ENCODE assay signal across 22 mouse cellular contexts in the genomic region with DNA sequence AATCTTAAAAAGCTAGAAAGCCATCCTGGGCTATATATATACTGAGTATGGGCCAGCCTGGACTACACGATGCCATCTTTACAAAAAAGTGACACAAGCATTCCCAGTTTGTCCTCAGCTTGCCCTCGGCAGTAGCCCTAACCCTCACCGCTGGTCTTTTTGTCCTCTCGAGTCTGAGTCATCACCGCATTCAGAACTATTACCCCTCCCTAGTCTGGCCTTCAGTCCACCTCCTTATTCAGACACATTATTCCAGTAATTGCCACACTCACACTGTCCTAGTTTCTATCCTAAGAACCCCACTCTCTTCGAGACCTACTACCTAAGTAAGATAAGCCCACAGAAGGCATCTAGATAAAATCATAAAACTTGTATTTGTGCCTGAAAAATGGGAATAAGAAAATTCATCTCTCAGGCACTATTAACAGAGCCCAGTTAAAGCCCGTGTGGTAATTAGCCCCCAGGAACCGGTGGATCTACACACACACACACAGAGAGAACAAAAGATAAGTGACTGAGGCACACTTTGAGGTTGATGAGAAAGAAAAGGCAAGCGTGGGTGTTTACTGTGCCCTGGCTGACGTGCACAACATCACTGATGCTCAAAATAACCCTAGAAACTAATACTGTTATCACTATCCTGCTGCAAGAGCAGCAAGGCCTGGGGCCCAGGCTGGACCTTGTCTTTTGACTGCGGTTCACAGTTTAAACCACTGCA. TPM values are rescaled to one million over a fixed set of nuclear protein-coding genes. Genes with fewer than 3 reads are reported as not detected.
A peak's percentile ranks its signal among the peaks of the same experiment; 100 is the strongest.
DNase-seq lines count a peak whose midpoint lies in the region; ATAC-seq and TF ChIP-seq lines count a peak whose summit lies in the region.
"Had no signal": no experiment of that assay in that cellular context is flagged by ENCODE, and none has a peak within 500 bp of the region (broad histone marks: within the 10 kb centered on the region; RNA-seq: fewer than 3 reads in every experiment).

No protein-coding gene starts in this region.

- H3K9ac ChIP-seq in heart, embryonic 14.5 days (ENCODE audit: low read length): no peak overlapping the region
- no peak overlapping the region; the same call in 1 of the 2 replicates for H3K9ac ChIP-seq in intestine, postnatal 0 days (ENCODE audit: low read depth, low read length)
- no peak overlapping the region for H3K9ac ChIP-seq in forebrain, postnatal 0 days
- H3K9ac ChIP-seq: forebrain, embryonic 13.5 days; heart, embryonic 15.5 days; hindbrain, embryonic 12.5 days; limb, embryonic 12.5 days; liver, embryonic 12.5 days; lung, embryonic 14.5 days had no signal

- no peaks in the 10 kb centered on the region for H3K9me3 ChIP-seq in heart, embryonic 14.5 days (ENCODE audit: control insufficient read depth, low read length)
- no peaks in the 10 kb centered on the region for H3K9me3 ChIP-seq in megakaryocyte, embryonic 14.5 days
- no peaks in the 10 kb centered on the region for H3K9me3 ChIP-seq in intestine, postnatal 0 days (ENCODE audit: control insufficient read depth)
- H3K9me3 ChIP-seq in forebrain, postnatal 0 days (ENCODE audit: low read length): no peaks in the 10 kb centered on the region
- H3K9me3 ChIP-seq: forebrain, embryonic 13.5 days; heart, embryonic 15.5 days; hindbrain, embryonic 12.5 days; limb, embryonic 12.5 days; liver, embryonic 12.5 days had no signal

- H3K4me2 ChIP-seq in heart, embryonic 14.5 days (ENCODE audit: low read length): 0 out of 2 replicates have a peak overlapping the region, but pooled peaks have one; percentile 11
- no peak overlapping the region for H3K4me2 ChIP-seq in intestine, postnatal 0 days (replicated peaks; ENCODE audit: low read depth)
- no peak overlapping the region for H3K4me2 ChIP-seq in forebrain, postnatal 0 days (ENCODE audit: low read depth)
- H3K4me2 ChIP-seq: forebrain, embryonic 13.5 days; heart, embryonic 15.5 days; hindbrain, embryonic 12.5 days; limb, embryonic 12.5 days; liver, embryonic 12.5 days had no signal

- H3K27ac ChIP-seq in heart, embryonic 14.5 days (replicated peaks in 1 of 2; ENCODE audit: control insufficient read depth in 1 of 2, insufficient read depth in 1 of 2, low read depth in 2 of 2, low read length in 2 of 2): 0 out of 4 replicates have a peak overlapping the region, but pooled peaks of 1 of the 2 experiments have one; percentile 27
- no peak overlapping the region for H3K27ac ChIP-seq in intestine, postnatal 0 days (ENCODE audit: low read depth, low read length)
- H3K27ac ChIP-seq in forebrain, postnatal 0 days (ENCODE audit: low read depth, low read length): no peak overlapping the region
- H3K27ac ChIP-seq: forebrain, embryonic 13.5 days; heart, embryonic 15.5 days; hindbrain, embryonic 12.5 days; limb, embryonic 12.5 days; liver, embryonic 12.5 days had no signal

- peak; percentile 66 for DNase-seq in adrenal gland, adult 2 months
- DNase-seq in adrenal gland, adult 8-10 months: no peak
- DNase-seq in heart, postnatal 4 days: no peak
- DNase-seq in forebrain, postnatal 0 days: no peak
- DNase-seq: gastrocnemius, postnatal 25 days; kidney, postnatal 36 days; layer of hippocampus, adult 9-11 months; lung, embryonic 14.5 days; right cerebral cortex, postnatal 25 days; thymus, adult 2 months had no signal

- no peak overlapping the region for H3K4me3 ChIP-seq in heart, embryonic 14.5 days (ENCODE audit: control insufficient read depth in 1 of 2, insufficient read depth in 1 of 2, low read depth in 1 of 2, low read length in 2 of 2)
- peak overlapping the region; percentile 67 for H3K4me3 ChIP-seq in megakaryocyte, embryonic 14.5 days (replicated peaks)
- no peak overlapping the region for H3K4me3 ChIP-seq in intestine, postnatal 0 days (ENCODE audit: low read depth, low read length)
- no peak overlapping the region for H3K4me3 ChIP-seq in forebrain, postnatal 0 days (ENCODE audit: low read depth, low read length)
- H3K4me3 ChIP-seq: forebrain, embryonic 13.5 days; heart, embryonic 15.5 days; hindbrain, embryonic 12.5 days; limb, embryonic 12.5 days; liver, embryonic 12.5 days had no signal

- ATAC-seq in heart, embryonic 14.5 days (ENCODE audit: insufficient number of reproducible peaks, insufficient read depth, low FRiP score, low read depth): no peak
- ATAC-seq in megakaryocyte, adult 5-6 weeks (ENCODE audit: poor library complexity, severe bottlenecking): no peak
- ATAC-seq in intestine, postnatal 0 days: no peak
- ATAC-seq in forebrain, postnatal 0 days: no peak
- ATAC-seq: forebrain, embryonic 13.5 days; liver, embryonic 12.5 days; midbrain, embryonic 16.5 days; Patski had no signal

- H3K27me3 ChIP-seq in heart, embryonic 14.5 days (ENCODE audit: control insufficient read depth, insufficient read depth, low read length): no peaks in the 10 kb centered on the region
- no peaks in the 10 kb centered on the region for H3K27me3 ChIP-seq in megakaryocyte, embryonic 14.5 days (replicated peaks)
- H3K27me3 ChIP-seq in intestine, postnatal 0 days (replicated peaks; ENCODE audit: control insufficient read depth, insufficient read depth, low read length): no peaks in the 10 kb centered on the region
- no peaks in the 10 kb centered on the region for H3K27me3 ChIP-seq in forebrain, postnatal 0 days (ENCODE audit: insufficient read depth, low read length)
- H3K27me3 ChIP-seq: heart, embryonic 15.5 days; limb, embryonic 12.5 days; liver, embryonic 12.5 days; Patski had no signal

- peaks cover 25 to 41% of the 10 kb centered on the region in 2 experiments for H3K4me1 ChIP-seq in heart, embryonic 14.5 days (ENCODE audit: control insufficient read depth in 2 of 2, insufficient read depth in 2 of 2, low read length in 2 of 2)
- peaks cover 63% of the 10 kb centered on the region for H3K4me1 ChIP-seq in megakaryocyte, embryonic 14.5 days
- 0 out of 2 replicates have a peak, but pooled peaks cover 3% of the 10 kb centered on the region for H3K4me1 ChIP-seq in intestine, postnatal 0 days (replicated peaks; ENCODE audit: control insufficient read depth, insufficient read depth, low read length)
- H3K4me1 ChIP-seq in forebrain, postnatal 0 days (ENCODE audit: insufficient read depth): peaks cover 7% of the 10 kb centered on the region

- no peak for TF ChIP-seq CTCF in intestine, postnatal 0 days (IDR thresholded peaks at IDR 0.05; ENCODE audit: low read depth)
- no peak for TF ChIP-seq CTCF in forebrain, postnatal 0 days (IDR thresholded peaks at IDR 0.05; ENCODE audit: low read depth)

- H3K36me3 ChIP-seq in heart, embryonic 14.5 days (ENCODE audit: control insufficient read depth, insufficient read depth, low read length): peaks cover 45% of the 10 kb centered on the region
- peaks cover 49% of the 10 kb centered on the region for H3K36me3 ChIP-seq in megakaryocyte, embryonic 14.5 days (replicated peaks; ENCODE audit: low read length)
- H3K36me3 ChIP-seq in intestine, postnatal 0 days (ENCODE audit: control insufficient read depth, insufficient read depth): peaks cover 39% of the 10 kb centered on the region
- peaks cover 30% of the 10 kb centered on the region for H3K36me3 ChIP-seq in forebrain, postnatal 0 days (ENCODE audit: insufficient read depth)

- WGBS in heart, embryonic 14.5 days: 47% methylated on average over 11 of the region's 11 CpGs
- 71% methylated on average over 11 of the region's 11 CpGs for WGBS in intestine, postnatal 0 days
- 66% methylated on average over 11 of the region's 11 CpGs for WGBS in forebrain, postnatal 0 days

RNA-seq across cellular contexts. Expression of a gene that starts 3.2 kb away (rescaled TPM):
- 100 to 1,000 TPM in 1 of 2 experiments, 10 to 100 TPM in 1; 78.6 to 101 TPM for total RNA-seq in adrenal gland, adult 2 months (2021)
- 82.3 and 112 TPM in 2 replicates for polyA plus RNA-seq in adrenal gland, adult 2 months (2012; rRNA removed)
- 100 to 1,000 TPM in 1 of 4 experiments, 10 to 100 TPM in 3; 53.5 to 107 (median 73.9) TPM for total RNA-seq in adrenal gland, adult 8-10 months (2022)
- 36.0 and 38.2 TPM in 2 replicates for polyA plus RNA-seq in heart, embryonic 14.5 days (2014; fragmentation: Nextera tagmentation; extraction: Ambion mirVana)
- total RNA-seq in heart, postnatal 4 days (2021): 10 to 100 TPM; 17.9 to 19.5 TPM
- polyA plus RNA-seq in megakaryocyte, embryonic 14.5 days (2012; ENCODE audit: insufficient read depth, low replicate concordance): 15.5 and 38.7 TPM in 2 replicates
- total RNA-seq in megakaryocyte, adult 5-6 weeks (2015): 1.1 and 1.7 TPM in 2 replicates
- total RNA-seq in megakaryocyte, adult 5-6 weeks (2017): 2.9 and 6.2 TPM in 2 replicates
- polyA plus RNA-seq in intestine, postnatal 0 days (2015; fragmentation: Nextera tagmentation; extraction: Ambion mirVana): 39.8 and 40.5 TPM in 2 replicates
- total RNA-seq in forebrain, postnatal 0 days (2014; rRNA removed): 9.5 and 17.5 TPM in 2 replicates
- polyA plus RNA-seq in forebrain, postnatal 0 days (2015; fragmentation: Nextera tagmentation; extraction: Ambion mirVana): 14.3 and 15.4 TPM in 2 replicates

RNA-seq across cellular contexts. Expression of a gene that starts 21.5 kb away (rescaled TPM):
- total RNA-seq in adrenal gland, adult 2 months (2021): 10 to 100 TPM; 30.0 to 56.7 TPM
- polyA plus RNA-seq in adrenal gland, adult 2 months (2012; rRNA removed): 76.2 and 87.1 TPM in 2 replicates
- total RNA-seq in adrenal gland, adult 8-10 months (2022): 10 to 100 TPM; 35.2 to 56.5 (median 47.4) TPM
- 17.8 and 25.0 TPM in 2 replicates for polyA plus RNA-seq in heart, embryonic 14.5 days (2014; fragmentation: Nextera tagmentation; extraction: Ambion mirVana)
- 10 to 100 TPM; 37.3 to 40.7 TPM for total RNA-seq in heart, postnatal 4 days (2021)
- 3.6 and 10.8 TPM in 2 replicates for polyA plus RNA-seq in megakaryocyte, embryonic 14.5 days (2012; ENCODE audit: insufficient read depth, low replicate concordance)
- 5.7 and 6.7 TPM in 2 replicates for total RNA-seq in megakaryocyte, adult 5-6 weeks (2015)
- total RNA-seq in megakaryocyte, adult 5-6 weeks (2017): 7.9 and 9.4 TPM in 2 replicates
- polyA plus RNA-seq in intestine, postnatal 0 days (2015; fragmentation: Nextera tagmentation; extraction: Ambion mirVana): 9.0 and 9.6 TPM in 2 replicates
- 8.2 and 11.9 TPM in 2 replicates for total RNA-seq in forebrain, postnatal 0 days (2014; rRNA removed)
- 2.9 and 4.3 TPM in 2 replicates for polyA plus RNA-seq in forebrain, postnatal 0 days (2015; fragmentation: Nextera tagmentation; extraction: Ambion mirVana)

RNA-seq across cellular contexts. Expression of a gene that starts 35.4 kb away (rescaled TPM):
- total RNA-seq in adrenal gland, adult 2 months (2021): 10 to 100 TPM; 62.3 to 69.9 TPM
- 43.7 and 44.5 TPM in 2 replicates for polyA plus RNA-seq in adrenal gland, adult 2 months (2012; rRNA removed)
- total RNA-seq in adrenal gland, adult 8-10 months (2022): 10 to 100 TPM; 78.8 to 81.8 (median 80.4) TPM
- 19.2 and 20.2 TPM in 2 replicates for polyA plus RNA-seq in heart, embryonic 14.5 days (2014; fragmentation: Nextera tagmentation; extraction: Ambion mirVana)
- 10 to 100 TPM; 16.7 to 19.5 TPM for total RNA-seq in heart, postnatal 4 days (2021)
- polyA plus RNA-seq in megakaryocyte, embryonic 14.5 days (2012; ENCODE audit: insufficient read depth, low replicate concordance): 8.3 and 14.6 TPM in 2 replicates
- total RNA-seq in megakaryocyte, adult 5-6 weeks (2015): 12.0 and 12.2 TPM in 2 replicates
- 9.9 and 10.7 TPM in 2 replicates for total RNA-seq in megakaryocyte, adult 5-6 weeks (2017)
- polyA plus RNA-seq in intestine, postnatal 0 days (2015; fragmentation: Nextera tagmentation; extraction: Ambion mirVana): 47.2 and 52.2 TPM in 2 replicates
- total RNA-seq in forebrain, postnatal 0 days (2014; rRNA removed): 13.7 and 16.3 TPM in 2 replicates
- 29.7 and 34.1 TPM in 2 replicates for polyA plus RNA-seq in forebrain, postnatal 0 days (2015; fragmentation: Nextera tagmentation; extraction: Ambion mirVana)

RNA-seq across cellular contexts. Expression of a gene that starts 38.1 kb away (rescaled TPM):
- total RNA-seq in adrenal gland, adult 2 months (2021): 10 to 100 TPM; 43.6 to 47.9 TPM
- polyA plus RNA-seq in adrenal gland, adult 2 months (2012; rRNA removed): 37.6 and 49.2 TPM in 2 replicates
- 10 to 100 TPM; 53.2 to 70.1 (median 61.8) TPM for total RNA-seq in adrenal gland, adult 8-10 months (2022)
- 14.7 and 15.7 TPM in 2 replicates for polyA plus RNA-seq in heart, embryonic 14.5 days (2014; fragmentation: Nextera tagmentation; extraction: Ambion mirVana)
- 10 to 100 TPM; 28.4 to 32.4 TPM for total RNA-seq in heart, postnatal 4 days (2021)
- polyA plus RNA-seq in megakaryocyte, embryonic 14.5 days (2012; ENCODE audit: insufficient read depth, low replicate concordance): 6.6 and 12.2 TPM in 2 replicates
- 7.9 and 13.1 TPM in 2 replicates for total RNA-seq in megakaryocyte, adult 5-6 weeks (2015)
- 21.3 and 26.3 TPM in 2 replicates for total RNA-seq in megakaryocyte, adult 5-6 weeks (2017)
- polyA plus RNA-seq in intestine, postnatal 0 days (2015; fragmentation: Nextera tagmentation; extraction: Ambion mirVana): 13.3 and 14.7 TPM in 2 replicates
- 70.8 and 94.4 TPM in 2 replicates for total RNA-seq in forebrain, postnatal 0 days (2014; rRNA removed)
- 32.4 and 44.1 TPM in 2 replicates for polyA plus RNA-seq in forebrain, postnatal 0 days (2015; fragmentation: Nextera tagmentation; extraction: Ambion mirVana)

RNA-seq across cellular contexts. Expression of a gene that starts 39.5 kb away (rescaled TPM):
- total RNA-seq in adrenal gland, adult 2 months (2021): 10 to 100 TPM in 1 of 2 experiments, 1 to 10 TPM in 1; 7.5 to 15.5 TPM
- polyA plus RNA-seq in adrenal gland, adult 2 months (2012; rRNA removed): 10.6 and 13.0 TPM in 2 replicates
- total RNA-seq in adrenal gland, adult 8-10 months (2022): 10 to 100 TPM in 3 of 4 experiments, 1 to 10 TPM in 1; 9.1 to 25.1 (median 19.8) TPM
- 14.0 and 15.6 TPM in 2 replicates for polyA plus RNA-seq in heart, embryonic 14.5 days (2014; fragmentation: Nextera tagmentation; extraction: Ambion mirVana)
- 10 to 100 TPM in 1 of 2 experiments, 1 to 10 TPM in 1; 8.8 to 10.6 TPM for total RNA-seq in heart, postnatal 4 days (2021)
- polyA plus RNA-seq in megakaryocyte, embryonic 14.5 days (2012; ENCODE audit: insufficient read depth, low replicate concordance): 2.0 TPM in 1 of 2 replicates, not detected in the other
- 0.36 TPM in 1 of 2 replicates, not detected in the other for total RNA-seq in megakaryocyte, adult 5-6 weeks (2015)
- 0.07 TPM in 1 of 2 replicates, not detected in the other for total RNA-seq in megakaryocyte, adult 5-6 weeks (2017)
- polyA plus RNA-seq in intestine, postnatal 0 days (2015; fragmentation: Nextera tagmentation; extraction: Ambion mirVana): 14.5 and 15.9 TPM in 2 replicates
- 55.9 and 57.0 TPM in 2 replicates for total RNA-seq in forebrain, postnatal 0 days (2014; rRNA removed)
- 150 and 167 TPM in 2 replicates for polyA plus RNA-seq in forebrain, postnatal 0 days (2015; fragmentation: Nextera tagmentation; extraction: Ambion mirVana)
- total RNA-seq: neutrophil, adult 5-6 weeks had no signal
